Mouse (Mus musculus) urinary bladder, postnatal 25 days (tissue): ENCODE results near the gene Fam133b.
A peak's percentile ranks its signal among the peaks of the same experiment; 100 is the strongest.

ENCODE experiments used
- DNase-seq: peaks from one replicate; pipeline ENCODE4 v3.0.0; 2022; ENCODE audit warnings: low spot score

Fam133b gene

DNA sequence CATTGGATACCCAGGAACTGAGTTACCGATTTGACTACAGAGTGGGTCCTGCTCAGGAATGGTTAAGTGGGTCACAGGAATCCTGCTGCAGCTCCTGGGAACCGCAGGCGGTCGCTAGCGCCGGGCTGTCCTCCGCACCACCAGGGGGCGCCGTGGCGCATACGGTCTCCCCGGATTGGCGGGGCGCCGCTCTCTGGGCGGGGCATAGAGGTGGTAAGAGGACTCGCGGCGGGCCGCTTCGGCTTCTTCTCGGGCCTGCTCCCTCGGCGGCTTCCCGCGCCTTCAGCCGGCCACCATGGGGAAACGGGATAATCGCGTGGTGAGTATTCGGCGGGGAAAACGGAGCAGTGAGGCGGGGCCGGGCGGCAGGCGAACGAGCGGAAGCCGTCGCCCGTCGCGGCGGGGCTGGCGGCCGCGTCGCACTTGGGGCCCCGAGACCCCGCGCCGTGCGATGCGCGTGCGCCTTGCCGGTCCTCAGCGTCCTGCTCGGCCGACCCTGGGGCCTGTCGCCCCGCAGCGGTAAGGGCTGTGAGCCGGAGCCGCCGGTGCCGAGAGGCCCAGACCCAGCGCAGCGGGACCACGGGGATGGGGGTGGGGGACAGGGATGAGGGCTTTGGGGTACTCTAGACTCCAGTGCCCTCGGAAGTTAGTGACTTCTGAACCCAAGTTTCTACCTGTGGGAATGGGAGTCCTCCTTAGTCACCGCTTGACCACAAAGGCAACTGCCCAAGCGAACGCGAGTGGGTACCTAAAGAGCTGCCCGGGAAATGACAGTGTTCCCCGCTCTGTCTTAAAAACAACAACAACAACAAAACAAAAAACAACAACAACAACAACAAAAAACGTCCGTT lies at the start of gene Fam133b:
Gene Fam133b, plus strand, starts transcription at position 205 of the 851 bp plus-strand sequence.
- peak; percentile 99 for DNase-seq

DNA sequence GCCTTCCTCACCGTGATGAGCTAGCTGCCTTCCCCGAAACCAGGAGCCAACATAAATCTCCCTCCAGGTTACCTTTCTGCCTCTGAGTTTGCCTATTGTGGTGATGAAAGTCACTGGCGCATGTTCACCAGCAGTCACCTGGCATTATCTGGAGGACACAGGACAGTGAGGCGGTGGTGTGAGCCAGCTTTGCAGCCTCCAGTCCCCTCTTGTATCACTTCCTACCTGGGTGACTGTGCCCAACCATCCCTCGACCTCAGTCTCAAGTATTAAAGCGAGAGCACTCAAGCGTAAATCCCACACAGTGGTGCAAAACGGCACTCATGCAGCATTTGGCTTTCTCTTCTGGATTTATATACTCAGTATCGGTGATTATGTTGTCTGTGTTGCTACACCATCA lies 49.7 kb upstream of the Fam133b start:
- DNase-seq: no peak

DNA sequence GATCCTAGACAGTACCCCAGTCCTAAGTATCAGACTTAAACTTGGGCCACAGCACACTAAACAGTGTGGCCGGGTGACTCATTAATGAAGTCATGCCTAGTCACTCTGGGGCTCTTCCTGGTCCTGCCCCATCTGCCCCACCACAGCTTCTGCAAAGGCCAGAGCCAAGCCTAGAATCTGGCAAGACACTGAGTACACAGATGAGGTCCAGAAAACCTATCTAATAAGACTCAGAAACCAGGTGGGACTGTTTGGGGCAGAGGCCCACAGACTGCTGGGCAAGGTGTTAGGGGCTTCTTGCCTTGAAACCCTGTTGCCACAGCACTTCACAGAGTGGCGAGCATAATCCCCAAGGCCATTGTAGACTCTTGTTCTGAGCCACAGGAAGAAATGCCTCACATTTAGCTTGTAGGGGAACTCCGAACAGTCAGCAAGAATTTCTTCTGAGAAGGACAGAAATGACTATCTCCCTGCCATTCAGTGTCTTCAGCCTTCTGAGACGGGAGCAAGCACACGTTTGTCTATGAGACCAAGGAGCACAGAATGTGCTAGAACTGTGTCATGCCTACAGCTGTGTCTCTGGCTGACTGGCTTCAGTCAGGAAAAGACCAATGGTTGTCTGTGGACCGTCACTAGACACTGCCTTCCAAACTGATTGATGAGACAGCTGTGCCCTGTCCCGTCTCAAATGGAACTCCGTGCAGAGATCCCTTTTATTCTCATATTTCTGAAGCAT lies 49.0 kb upstream of the Fam133b start:
- no peak for DNase-seq

GRCm38 (mm10) chr5:3497505-3497925 lies 46.1 kb upstream of the Fam133b start:
- DNase-seq: no peak

DNA sequence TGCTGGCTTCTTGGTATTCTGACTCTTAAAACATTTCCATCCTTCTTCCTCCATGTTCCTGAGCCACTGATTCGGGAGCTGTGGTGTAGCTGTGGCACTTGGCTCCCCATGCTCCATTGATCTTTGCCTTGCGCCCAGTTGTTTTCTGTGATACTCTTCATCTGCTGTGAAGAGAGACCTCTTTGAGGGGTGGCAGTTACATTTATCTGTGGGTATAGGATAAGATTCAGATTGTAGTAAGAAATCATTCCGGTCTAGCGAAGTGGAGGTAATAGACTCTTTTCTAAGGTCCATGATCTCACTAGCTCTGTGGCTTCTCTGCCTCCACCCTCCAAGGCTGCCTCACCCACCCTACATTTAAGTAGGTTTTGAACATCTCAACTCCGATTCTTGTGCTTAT lies 43.3 kb upstream of the Fam133b start:
- DNase-seq: no peak

DNA sequence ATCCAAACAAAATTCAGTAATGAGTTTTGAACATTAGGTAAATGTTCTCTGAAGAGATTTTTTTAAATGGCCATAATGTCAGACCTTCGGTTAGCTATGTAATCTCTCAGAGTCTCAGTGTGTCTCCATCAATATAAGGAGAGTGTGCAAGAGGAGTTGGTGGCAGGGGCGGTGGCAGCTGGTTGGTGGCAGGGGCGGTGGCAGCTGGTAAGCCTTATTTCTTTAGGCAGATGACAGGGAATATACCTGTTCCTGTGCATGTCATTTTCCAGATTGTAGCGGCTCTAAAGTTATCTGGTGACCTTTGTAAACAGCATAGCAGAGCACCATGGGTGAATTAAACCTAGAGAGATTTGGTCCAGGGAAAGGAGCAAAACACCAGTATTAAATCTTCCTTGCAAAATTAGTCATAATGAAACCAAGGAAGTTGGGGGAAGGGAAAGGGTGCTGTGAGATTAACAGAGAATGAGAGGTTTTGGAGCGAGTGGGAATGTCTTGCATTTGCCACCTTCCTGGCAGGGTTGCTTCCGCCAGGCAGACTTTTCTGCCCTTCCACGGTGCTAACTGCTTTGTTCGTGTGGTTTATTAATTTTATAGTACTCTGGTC lies 42.6 kb upstream of the Fam133b start:
- no peak for DNase-seq

DNA sequence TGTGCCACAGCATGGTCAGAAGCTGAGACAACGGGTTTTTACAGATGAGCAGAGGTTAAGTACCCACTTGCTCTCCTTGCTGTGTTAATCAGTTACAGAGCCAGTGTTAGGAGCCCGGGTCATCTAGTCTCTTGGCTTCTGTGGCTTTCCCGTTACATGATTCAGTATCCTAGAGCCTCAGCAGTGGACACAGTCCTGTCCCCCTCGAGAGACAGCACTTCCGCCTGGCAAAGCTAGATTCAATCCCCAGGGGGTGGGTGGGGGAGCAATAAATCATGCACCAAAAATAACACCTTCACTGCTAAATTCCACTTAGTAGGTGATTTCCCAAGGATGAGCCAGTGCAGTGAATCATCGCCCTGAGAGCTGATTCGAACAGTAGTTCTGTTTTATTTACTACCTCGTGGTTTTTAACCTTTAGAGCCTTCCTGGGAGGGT lies 42.0 kb upstream of the Fam133b start:
- DNase-seq: no peak

GRCm38 (mm10) chr5:3502610-3503350 lies 40.9 kb upstream of the Fam133b start:
- DNase-seq: peak; percentile 33

- no peak for DNase-seq
Observed at GRCm38 (mm10) chr5:3503373-3503772, 40.3 kb upstream of the Fam133b start.

DNA sequence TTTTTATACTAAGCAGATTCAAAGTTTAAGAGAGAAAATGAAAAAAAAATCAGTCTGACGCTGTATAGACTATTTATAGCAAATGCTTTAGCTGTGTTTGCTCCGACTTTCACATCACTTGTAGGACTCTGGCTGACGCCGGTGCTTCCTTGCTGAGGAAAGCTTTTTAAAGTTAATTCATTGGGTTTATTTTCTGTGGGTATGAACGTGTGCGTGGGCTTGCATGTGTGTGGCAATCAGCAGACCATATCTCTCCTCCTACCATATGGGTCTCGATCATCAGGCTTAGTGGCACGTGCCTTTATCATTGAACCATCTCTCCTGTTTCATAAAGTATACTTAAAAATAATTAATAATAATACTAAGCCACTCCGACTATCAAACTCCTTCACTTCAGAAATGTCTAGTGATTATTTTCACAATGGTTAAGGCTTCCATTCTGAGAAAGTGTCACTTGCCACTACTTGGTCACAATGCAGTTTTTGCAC lies 39.8 kb upstream of the Fam133b start:
- no peak for DNase-seq

DNA sequence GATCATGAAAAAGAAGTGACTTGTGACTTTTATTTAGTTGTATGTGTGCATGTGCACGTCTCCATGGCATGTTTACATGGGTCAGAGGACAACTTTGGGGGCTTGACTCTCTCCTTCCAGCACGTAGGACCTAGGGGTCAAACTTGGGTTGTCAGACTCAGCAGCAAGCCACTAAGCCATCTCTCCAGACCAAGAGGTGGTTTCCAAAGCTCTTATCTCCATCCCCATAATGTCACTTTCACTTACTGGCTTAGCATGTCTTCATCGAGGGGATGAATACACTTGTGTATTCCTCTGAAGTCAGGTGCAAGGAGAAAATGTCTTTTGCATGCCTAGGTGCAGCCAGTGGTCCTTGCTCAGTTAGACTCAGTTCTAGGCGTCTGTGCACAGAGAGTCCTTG lies 39.2 kb upstream of the Fam133b start:
- DNase-seq: no peak

- DNase-seq: no peak
Observed at GRCm38 (mm10) chr5:3505553-3505952, 38.1 kb upstream of the Fam133b start.

- DNase-seq: no peak
Observed at GRCm38 (mm10) chr5:3508480-3509381, 34.9 kb upstream of the Fam133b start.

DNA sequence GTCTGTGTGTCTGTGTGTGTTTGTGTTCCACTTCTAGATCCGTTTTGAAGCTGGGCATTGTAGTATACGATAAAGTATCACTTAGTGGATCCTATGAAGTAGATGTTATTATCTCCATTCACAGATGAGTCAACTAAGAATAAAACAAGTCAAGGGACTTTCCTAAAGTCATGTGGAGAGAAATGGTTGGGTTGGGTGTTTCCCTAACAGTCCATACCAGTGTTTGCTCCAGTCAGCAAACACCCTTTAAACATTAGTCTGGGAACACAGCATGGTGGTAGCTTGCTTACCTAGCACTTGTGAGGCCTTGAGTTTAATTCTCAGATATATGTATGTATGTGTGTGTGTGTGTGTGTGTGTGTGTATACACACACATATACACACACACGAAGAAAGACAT lies 34.1 kb upstream of the Fam133b start:
- no peak for DNase-seq

- no peak for DNase-seq
Observed at GRCm38 (mm10) chr5:3511097-3511795, 32.4 kb upstream of the Fam133b start.

- DNase-seq: no peak
Observed at GRCm38 (mm10) chr5:3512584-3512983, 31.0 kb upstream of the Fam133b start.

DNA sequence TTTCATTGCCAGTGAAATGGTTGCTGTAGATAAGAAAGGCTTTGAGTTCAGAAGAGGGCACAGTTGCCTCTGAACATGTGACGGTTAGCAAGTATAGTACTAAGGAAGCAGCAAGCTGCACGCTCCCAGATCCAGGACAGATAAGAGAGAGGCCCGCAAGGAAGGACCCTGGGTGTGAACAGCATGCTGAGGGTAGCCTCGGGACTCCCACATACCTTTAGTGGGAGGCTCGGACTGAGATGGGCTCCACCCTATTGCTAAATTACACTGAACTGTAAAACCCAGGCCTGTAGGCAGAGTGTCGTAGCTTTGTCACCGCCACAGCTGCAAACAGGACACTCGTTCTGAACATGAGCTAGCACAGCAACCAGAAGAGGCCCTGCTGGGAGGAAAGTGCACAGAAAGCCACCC lies 28.7 kb upstream of the Fam133b start:
- DNase-seq: no peak

GRCm38 (mm10) chr5:3515477-3515876 lies 28.2 kb upstream of the Fam133b start:
- DNase-seq: no peak

DNA sequence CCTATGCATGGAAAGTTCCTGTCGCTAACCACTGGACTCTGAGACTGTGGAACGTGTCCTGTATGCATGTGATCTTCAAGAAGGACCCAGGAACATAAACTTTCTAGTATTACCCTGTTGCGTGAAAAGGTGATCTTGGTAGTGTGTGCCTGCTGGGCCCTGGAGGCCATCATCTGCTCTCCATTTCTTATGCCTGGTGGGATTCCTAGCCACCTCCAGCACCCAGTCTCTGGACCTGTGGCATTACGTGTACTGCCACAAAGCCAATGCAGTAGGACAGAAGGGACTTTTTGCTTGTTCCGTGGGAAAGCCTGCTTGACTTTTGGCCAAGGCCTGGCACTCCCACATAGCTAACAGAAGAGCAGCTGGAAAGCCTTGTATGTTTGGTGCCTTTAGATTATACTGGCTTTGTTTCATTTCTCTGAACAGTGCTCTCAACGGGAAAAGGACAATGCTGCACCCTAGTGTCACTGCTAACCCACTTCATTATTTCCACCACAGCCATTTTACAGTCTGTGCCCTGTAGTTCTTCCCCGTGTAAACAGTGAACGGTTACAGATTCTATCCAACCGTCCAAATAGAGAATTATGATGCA lies 27.1 kb upstream of the Fam133b start:
- no peak for DNase-seq
